Mouse (Mus musculus) embryonic fibroblast, embryonic 13.5 days (primary cell): ENCODE data around the gene Sos2. TPM values are rescaled to one million over a fixed set of nuclear protein-coding genes. Genes with fewer than 3 reads are reported as not detected.

Experiments
- H3K27ac ChIP-seq: 2 replicates; pipeline ENCODE4 v1.5.1; 2012; ENCODE audit warnings: low read length, control low read depth, inconsistent platforms; ENCODE audit not compliant: insufficient read depth
- H3K4me1 ChIP-seq: 2 replicates; pipeline ENCODE4 v1.6.1; 2011; ENCODE audit warnings: low read length; ENCODE audit not compliant: control insufficient read depth, insufficient read depth
- H3K4me3 ChIP-seq: 2 replicates; pipeline ENCODE4 v1.5.1; 2011; ENCODE audit warnings: mild to moderate bottlenecking, control low read depth, low read length; ENCODE audit not compliant: insufficient read depth
- CTCF ChIP-seq: IDR thresholded peaks from 2 replicates; pipeline ENCODE4 v1.5.1; 2011; ENCODE audit warnings: mild to moderate bottlenecking, control low read depth, low read length, moderate library complexity, borderline replicate concordance; ENCODE audit not compliant: insufficient read depth
- POLR2A ChIP-seq: IDR thresholded peaks from 2 replicates; pipeline ENCODE4 v1.6.1; 2011; ENCODE audit warnings: low read depth, mild to moderate bottlenecking, control low read depth, low read length, moderate library complexity
- polyA plus RNA-seq: library from polyadenylated mRNA; stranded (reverse); fragments of >200 nt; gene quantifications from 2 replicates; pipeline ENCODE4 v1.2.4, GENCODE M21; 2011; ENCODE audit warnings: low read depth; ENCODE audit not compliant: missing spikeins, insufficient read length

Sos2 gene
- polyA plus RNA-seq = 18.9 and 19.4 TPM in 2 replicates

GRCm38 (mm10) chr12:69681566-69682061, at the start of gene Sos2:
TSS of gene Sos2 (minus strand) at chr12:69681852.
- H3K4me3 ChIP-seq = peak within 1 kb of the TSS; percentile 90
- TF ChIP-seq CTCF (no peak), POLR2A (no peak)
- H3K4me1 ChIP-seq = peaks cover 4% of the 10 kb centered on the region; the same call in 1 of the 2 replicates
- H3K27ac ChIP-seq = peak within 1 kb of the TSS; percentile 95

GRCm38 (mm10) chr12:69730306-69730705, 48.7 kb upstream of the Sos2 start:
- H3K4me3 ChIP-seq = no peak overlapping the region
- H3K4me1 ChIP-seq = no peaks in the 10 kb centered on the region
- no peak overlapping the region for H3K27ac ChIP-seq
- TF ChIP-seq CTCF = no peak
- TF ChIP-seq POLR2A = no peak

GRCm38 (mm10) chr12:69729246-69729645, 47.6 kb upstream of the Sos2 start:
- Histone ChIP-seq H3K4me3 (no peak overlapping the region), H3K4me1 (no peaks in the 10 kb centered on the region), H3K27ac (no peak overlapping the region)
- no peak for TF ChIP-seq CTCF
- TF ChIP-seq POLR2A = no peak

GRCm38 (mm10) chr12:69724711-69725460, 43.2 kb upstream of the Sos2 start, which contains the start of the genes L2hgdh and Atp5s:
TSS of gene L2hgdh (minus strand) at chr12:69724873.
TSS of gene Atp5s (plus strand) at chr12:69724950.
- peak within 1 kb of the TSS; percentile 93 for H3K4me3 ChIP-seq
- peak within 1 kb of the TSS; percentile 70 for H3K27ac ChIP-seq
- TF ChIP-seq POLR2A = peak; percentile 91
- no peak for TF ChIP-seq CTCF
- H3K4me1 ChIP-seq = peaks cover 4% of the 10 kb centered on the region; the same call in 1 of the 2 replicates

- TF ChIP-seq POLR2A (0 out of 2 replicates have a peak, but pooled peaks have one; percentile 26), CTCF (no peak)
- H3K4me1 ChIP-seq = peaks cover 4% of the 10 kb centered on the region; the same call in 1 of the 2 replicates
- peak overlapping the region; percentile 93 for H3K4me3 ChIP-seq
- H3K27ac ChIP-seq = no peak overlapping the region
Measured at GRCm38 (mm10) chr12:69724018-69724710, 42.5 kb upstream of the Sos2 start.

- Histone ChIP-seq H3K27ac (no peak overlapping the region), H3K4me3 (peak overlapping the region; percentile 93; the same call in 1 of the 2 replicates), H3K4me1 (peaks cover 4% of the 10 kb centered on the region; the same call in 1 of the 2 replicates)
- TF ChIP-seq CTCF (no peak), POLR2A (no peak)
Measured at GRCm38 (mm10) chr12:69723376-69723775, 41.7 kb upstream of the Sos2 start.

GRCm38 (mm10) chr12:69722857-69723256, 41.2 kb upstream of the Sos2 start:
- Histone ChIP-seq H3K4me3 (no peak overlapping the region), H3K27ac (no peak overlapping the region), H3K4me1 (peaks cover 4% of the 10 kb centered on the region; the same call in 1 of the 2 replicates)
- no peak for TF ChIP-seq POLR2A
- no peak for TF ChIP-seq CTCF

GRCm38 (mm10) chr12:69713628-69714027, 32.0 kb upstream of the Sos2 start:
- no peak overlapping the region for H3K4me3 ChIP-seq
- H3K27ac ChIP-seq = no peak overlapping the region

GRCm38 (mm10) chr12:69704799-69705458, 23.3 kb upstream of the Sos2 start:
- Histone ChIP-seq H3K4me3 (no peak overlapping the region), H3K27ac (no peak overlapping the region), H3K4me1 (no peaks in the 10 kb centered on the region)
- no peak for TF ChIP-seq CTCF
- no peak for TF ChIP-seq POLR2A

More at GRCm38 (mm10) chr12:69713628-69714027, 32.0 kb upstream of the Sos2 start:
- TF ChIP-seq POLR2A (no peak), CTCF (no peak)
- no peaks in the 10 kb centered on the region for H3K4me1 ChIP-seq
